Mouse (Mus musculus) myocyte (in vitro differentiated cells): ENCODE measurements around the gene Klhdc10. TPM values are rescaled to one million over a fixed set of nuclear protein-coding genes. Genes with fewer than 3 reads are reported as not detected.

ENCODE experiments used
- H3K27me3 ChIP-seq: one replicate; pipeline ENCODE4 v1.6.1; 2011; ENCODE audit not compliant: control insufficient read depth, insufficient read depth, insufficient read length
- H3K36me3 ChIP-seq: one replicate; pipeline ENCODE4 v1.6.1; 2011; ENCODE audit not compliant: control insufficient read depth, insufficient read depth
- H3K4me2 ChIP-seq: one replicate; pipeline ENCODE4 v1.6.1; 2011; ENCODE audit warnings: low read depth, control low read depth
- H3K4me3 ChIP-seq: one replicate; pipeline ENCODE4 v1.5.1; 2011; ENCODE audit warnings: mild to moderate bottlenecking, control low read depth, moderate library complexity
- H3K79me2 ChIP-seq: one replicate; pipeline ENCODE4 v1.6.1; 2011; ENCODE audit not compliant: control insufficient read depth, insufficient read depth
- H3ac ChIP-seq: one replicate; pipeline ENCODE4 v1.6.1; 2011; ENCODE audit not compliant: control insufficient read depth, insufficient read length
- CEBPB ChIP-seq: IDR thresholded peaks from 2 replicates; pipeline ENCODE4 v1.6.1; 2011; ENCODE audit warnings: mild to moderate bottlenecking, moderate library complexity; ENCODE audit not compliant: poor library complexity, insufficient read depth, severe bottlenecking
- E2F4 ChIP-seq: IDR thresholded peaks from one replicate; pipeline ENCODE4 v1.6.1; 2011; ENCODE audit warnings: mild to moderate bottlenecking, control low read depth, moderate library complexity; ENCODE audit not compliant: insufficient read depth
- MAX ChIP-seq: IDR thresholded peaks from one replicate; pipeline ENCODE4 v1.6.1; 2011; ENCODE audit warnings: low read depth, mild to moderate bottlenecking, control low read depth
- MYOD1 ChIP-seq, 3 experiments: IDR thresholded peaks; one replicate each; pipeline ENCODE4 v1.6.1; 2011; ENCODE audit warnings: control low read depth in 2 of 3, low read depth in 2 of 3, mild to moderate bottlenecking in 2 of 3, moderate library complexity in 1 of 3; ENCODE audit not compliant: insufficient read length in 2 of 3, control insufficient read depth in 1 of 3
- MYOG ChIP-seq, 3 experiments: IDR thresholded peaks; one replicate each; pipeline ENCODE4 v1.6.1; 2011; ENCODE audit warnings: control low read depth in 2 of 3, low read depth in 2 of 3, mild to moderate bottlenecking in 2 of 3; ENCODE audit not compliant: insufficient read length in 2 of 3, control insufficient read depth in 1 of 3, insufficient read depth in 1 of 3
- POLR2A ChIP-seq: IDR thresholded peaks from one replicate; pipeline ENCODE4 v1.6.1; 2011; ENCODE audit warnings: low read depth, mild to moderate bottlenecking, control low read depth, moderate library complexity; ENCODE audit not compliant: insufficient read length
- POLR2AphosphoS2 ChIP-seq: IDR thresholded peaks from one replicate; pipeline ENCODE4 v1.6.1; 2011; ENCODE audit warnings: low read depth, control low read depth; ENCODE audit not compliant: insufficient read length
- REST ChIP-seq: IDR thresholded peaks from one replicate; pipeline ENCODE4 v1.6.1; 2011; ENCODE audit warnings: mild to moderate bottlenecking, control low read depth, moderate library complexity; ENCODE audit not compliant: insufficient read depth, insufficient read length
- SRF ChIP-seq: IDR thresholded peaks from one replicate; pipeline ENCODE4 v1.6.1; 2011; ENCODE audit warnings: low read depth; ENCODE audit not compliant: control insufficient read depth, insufficient read length
- TCF12 ChIP-seq: IDR thresholded peaks from one replicate; pipeline ENCODE4 v1.6.1; 2011; ENCODE audit warnings: mild to moderate bottlenecking, control low read depth; ENCODE audit not compliant: poor library complexity, insufficient read depth, severe bottlenecking
- TCF3 ChIP-seq: IDR thresholded peaks from one replicate; pipeline ENCODE4 v1.6.1; 2011; ENCODE audit warnings: low read depth, control low read depth; ENCODE audit not compliant: insufficient read length
- USF1 ChIP-seq: IDR thresholded peaks from one replicate; pipeline ENCODE4 v1.6.1; 2011; ENCODE audit warnings: low read depth, mild to moderate bottlenecking, control low read depth, moderate library complexity
- polyA plus RNA-seq: library from polyadenylated mRNA; unstranded; fragments of >200 nt; fragmentation: generic; extraction: Trizol; gene quantifications from one replicate; pipeline ENCODE4 v1.2.1, GENCODE M21; 2012; ENCODE audit warnings: missing spikeins

Klhdc10 gene
- 49.1 TPM for polyA plus RNA-seq

DNA sequence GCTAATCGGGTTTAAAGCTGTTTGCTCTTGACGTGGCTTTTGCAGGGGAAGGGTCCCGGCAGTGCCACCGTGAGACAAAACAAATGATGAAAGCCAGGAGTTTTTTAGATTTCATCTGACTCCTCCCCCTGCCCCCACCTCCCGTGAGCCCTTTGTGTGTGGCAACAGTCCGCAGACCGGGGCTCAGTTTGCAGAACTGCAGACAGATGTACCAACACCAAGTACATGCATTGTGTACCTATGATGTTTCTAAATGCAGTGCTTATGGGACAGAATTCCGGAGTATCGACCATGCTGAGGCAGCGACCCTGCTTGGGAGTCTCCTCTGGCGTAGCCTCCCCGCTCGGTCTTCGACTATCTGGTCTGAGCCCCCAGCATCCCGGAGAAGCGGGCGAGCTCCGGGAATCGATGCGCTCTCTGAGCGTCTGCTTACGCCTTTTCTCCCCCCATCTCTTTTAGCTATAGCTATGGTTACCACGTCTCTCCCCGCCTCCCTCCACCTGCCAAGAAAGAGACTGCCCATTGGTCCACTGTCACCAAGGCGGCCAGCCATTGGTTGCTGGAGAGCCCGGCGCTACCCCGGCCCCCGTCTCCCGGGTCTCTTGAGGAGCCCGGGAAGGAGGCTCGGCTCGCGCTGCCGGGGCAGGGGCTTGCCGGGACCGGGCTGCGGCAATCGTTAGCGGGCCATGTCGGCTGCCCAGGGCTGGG is at the start of gene Klhdc10:
Klhdc10 (plus strand) TSS at position 561 of the 708 bp plus-strand sequence.
- Histone ChIP-seq H3K4me2 (peak within 1 kb of the TSS; percentile 94), H3K27me3 (no peaks in the 10 kb centered on the region), H3ac (peak within 1 kb of the TSS; percentile 24), H3K4me3 (peak within 1 kb of the TSS; percentile 55), H3K79me2 (peaks cover 43% of the 10 kb centered on the region), H3K36me3 (no peaks in the 10 kb centered on the region)
- TF ChIP-seq USF1 (no peak), POLR2A (peak; percentile 62), SRF (peak; percentile 82), MYOG (IDR thresholded peaks at IDR 0.05; ENCODE audit: control insufficient read depth in 1 of 3, insufficient read depth in 1 of 3, insufficient read length in 2 of 3, low read depth in 2 of 3) (no peak), CEBPB (peak; percentile 35; the same call in 1 of the 2 replicates), TCF12 (no peak), POLR2AphosphoS2 (peak; percentile 84), MYOD1 (IDR thresholded peaks at IDR 0.05; ENCODE audit: control insufficient read depth in 1 of 3, insufficient read length in 2 of 3, low read depth in 2 of 3) (no peak), MAX (no peak), TCF3 (no peak), E2F4 (no peak), REST (no peak)

- no peaks in the 10 kb centered on the region for H3K27me3 ChIP-seq
- H3ac ChIP-seq, result no peak overlapping the region
- H3K4me3 ChIP-seq, result no peak overlapping the region
- no peaks in the 10 kb centered on the region for H3K36me3 ChIP-seq
- TF ChIP-seq CEBPB (no peak), MYOD1 (IDR thresholded peaks at IDR 0.05; ENCODE audit: control insufficient read depth in 1 of 3, insufficient read length in 2 of 3, low read depth in 2 of 3) (peak in 1 of 3 experiments; percentile 8), REST (no peak), SRF (no peak), POLR2AphosphoS2 (no peak), TCF12 (no peak), MYOG (IDR thresholded peaks at IDR 0.05; ENCODE audit: control insufficient read depth in 1 of 3, insufficient read depth in 1 of 3, insufficient read length in 2 of 3, low read depth in 2 of 3) (no peak), TCF3 (no peak), E2F4 (no peak), MAX (no peak), POLR2A (peak; percentile 13), USF1 (no peak)
- no peaks in the 10 kb centered on the region for H3K79me2 ChIP-seq
- peak overlapping the region; percentile 35 for H3K4me2 ChIP-seq
These were observed 48.9 kb upstream of the Klhdc10 start for GRCm38 (mm10) chr6:30352762-30353161.

GRCm38 (mm10) chr6:30353661-30354060 is 48.0 kb upstream of the Klhdc10 start:
- no peak for TF ChIP-seq REST
- TF ChIP-seq MYOG (IDR thresholded peaks at IDR 0.05; ENCODE audit: control insufficient read depth in 1 of 3, insufficient read depth in 1 of 3, insufficient read length in 2 of 3, low read depth in 2 of 3), result no peak
- TF ChIP-seq MYOD1 (IDR thresholded peaks at IDR 0.05; ENCODE audit: control insufficient read depth in 1 of 3, insufficient read length in 2 of 3, low read depth in 2 of 3), result no peak
- no peak for TF ChIP-seq TCF12
- TF ChIP-seq POLR2A, result no peak
- no peak for TF ChIP-seq E2F4
- TF ChIP-seq USF1, result no peak
- no peak for TF ChIP-seq MAX
- no peak for TF ChIP-seq TCF3
- Histone ChIP-seq H3K36me3 (no peaks in the 10 kb centered on the region), H3ac (no peak overlapping the region)

GRCm38 (mm10) chr6:30354760-30355159 is 46.9 kb upstream of the Klhdc10 start:
- no peaks in the 10 kb centered on the region for H3K79me2 ChIP-seq
- H3ac ChIP-seq, result no peak overlapping the region
- H3K4me3 ChIP-seq, result no peak overlapping the region
- H3K36me3 ChIP-seq, result no peaks in the 10 kb centered on the region
- H3K4me2 ChIP-seq, result no peak overlapping the region
- no peaks in the 10 kb centered on the region for H3K27me3 ChIP-seq
- TF ChIP-seq TCF12, result no peak
- no peak for TF ChIP-seq E2F4
- no peak for TF ChIP-seq POLR2AphosphoS2
- no peak for TF ChIP-seq CEBPB
- TF ChIP-seq POLR2A, result no peak
- TF ChIP-seq USF1, result no peak
- TF ChIP-seq MAX, result no peak
- TF ChIP-seq REST, result no peak

More at GRCm38 (mm10) chr6:30353661-30354060, 48.0 kb upstream of the Klhdc10 start:
- no peak overlapping the region for H3K4me3 ChIP-seq
- H3K79me2 ChIP-seq, result no peaks in the 10 kb centered on the region
- no peak overlapping the region for H3K4me2 ChIP-seq
- H3K27me3 ChIP-seq, result no peaks in the 10 kb centered on the region

GRCm38 (mm10) chr6:30355701-30356100 is 46.0 kb upstream of the Klhdc10 start:
- no peak overlapping the region for H3ac ChIP-seq
- no peaks in the 10 kb centered on the region for H3K79me2 ChIP-seq
- peak overlapping the region; percentile 1 for H3K4me2 ChIP-seq
- H3K27me3 ChIP-seq, result no peaks in the 10 kb centered on the region
- TF ChIP-seq SRF (no peak), MYOG (IDR thresholded peaks at IDR 0.05; ENCODE audit: control insufficient read depth in 1 of 3, insufficient read depth in 1 of 3, insufficient read length in 2 of 3, low read depth in 2 of 3) (peak in 1 of 3 experiments; percentile 63)
- H3K36me3 ChIP-seq, result no peaks in the 10 kb centered on the region
- no peak overlapping the region for H3K4me3 ChIP-seq
